Mouse (Mus musculus) ES-Bruce4 (cell line): ENCODE measurements around the gene Anxa9. TPM values are rescaled to one million over a fixed set of nuclear protein-coding genes. Genes with fewer than 3 reads are reported as not detected.

Experiments
- H3K27ac ChIP-seq: 2 replicates; pipeline ENCODE4 v1.5.1; 2012; ENCODE audit warnings: low read length, inconsistent platforms; ENCODE audit not compliant: insufficient read depth
- H3K27me3 ChIP-seq: 2 replicates; pipeline ENCODE4 v1.6.1; 2012; ENCODE audit warnings: mild to moderate bottlenecking, low read length, inconsistent platforms; ENCODE audit not compliant: control insufficient read depth, poor library complexity, insufficient read depth, severe bottlenecking
- H3K36me3 ChIP-seq: 2 replicates; pipeline ENCODE4 v1.6.1; 2012; ENCODE audit warnings: inconsistent platforms, mild to moderate bottlenecking, low read length, moderate library complexity; ENCODE audit not compliant: control insufficient read depth, poor library complexity, insufficient read depth, severe bottlenecking
- H3K4me1 ChIP-seq: one replicate; pipeline ENCODE4 v1.8.1; 2011; ENCODE audit warnings: low read length; ENCODE audit not compliant: control insufficient read depth, insufficient read depth
- H3K4me3 ChIP-seq: 2 replicates; pipeline ENCODE4 v1.5.1; 2011; ENCODE audit warnings: low read depth, mild to moderate bottlenecking, low read length
- H3K9ac ChIP-seq: 2 replicates; pipeline ENCODE4 v1.6.1; 2012; ENCODE audit warnings: low read depth, mild to moderate bottlenecking, inconsistent platforms; ENCODE audit not compliant: poor library complexity, severe bottlenecking
- H3K9me3 ChIP-seq: replicated peaks from 2 replicates; pipeline ENCODE4 v1.6.1; 2012; ENCODE audit warnings: mild to moderate bottlenecking, low read length, inconsistent platforms; ENCODE audit not compliant: control insufficient read depth, poor library complexity, insufficient read depth, severe bottlenecking
- CTCF ChIP-seq: IDR thresholded peaks from one replicate; pipeline ENCODE4 v1.8.1; 2011; ENCODE audit warnings: low read depth, low read length
- EP300 ChIP-seq: IDR thresholded peaks from 2 replicates; pipeline ENCODE4 v1.6.1; 2011; ENCODE audit warnings: low read depth, low read length; ENCODE audit not compliant: insufficient read depth
- POLR2A ChIP-seq: IDR thresholded peaks from one replicate; pipeline ENCODE4 v1.8.1; 2011; ENCODE audit warnings: low read length; ENCODE audit not compliant: insufficient read depth
- polyA plus RNA-seq: library from polyadenylated mRNA; stranded (reverse); fragments of >200 nt; gene quantifications from 2 replicates; pipeline ENCODE4 v1.2.4, GENCODE M21; 2011; ENCODE audit warnings: low read depth; ENCODE audit not compliant: missing spikeins, insufficient read depth, insufficient read length

The Anxa9 gene
- polyA plus RNA-seq, 1 experiment: 1.9 TPM

- Histone ChIP-seq H3K9ac (peak within 1 kb of the TSS; percentile 72), H3K27me3 (no peaks in the 10 kb centered on the region), H3K27ac (peak within 1 kb of the TSS; percentile 95), H3K4me3 (peak within 1 kb of the TSS; percentile 86), H3K4me1 (peaks cover 2% of the 10 kb centered on the region), H3K36me3 (no peaks in the 10 kb centered on the region), H3K9me3 (no peaks in the 10 kb centered on the region)
- TF ChIP-seq POLR2A (no peak), CTCF (no peak), EP300 (no peak)
Observed at GRCm38 (mm10) chr3:95281216-95282126, 25.5 kb downstream of the Anxa9 start, which contains the start of the genes Mindy1 and Prune1. TSS of gene Mindy1 (plus strand) at chr3:95281345. TSS of gene Prune1 (minus strand) at chr3:95282076.

- TF ChIP-seq EP300 (no peak), CTCF (no peak), POLR2A (no peak)
Observed at GRCm38 (mm10) chr3:95280747-95281146, 26.2 kb downstream of the Anxa9 start.

GRCm38 (mm10) chr3:95277149-95277551, 29.8 kb downstream of the Anxa9 start:
- H3K9ac ChIP-seq: no peak overlapping the region
- no peaks in the 10 kb centered on the region for H3K36me3 ChIP-seq
- H3K27me3 ChIP-seq: no peaks in the 10 kb centered on the region
- no peak overlapping the region for H3K4me3 ChIP-seq
- peaks cover 2% of the 10 kb centered on the region for H3K4me1 ChIP-seq
- peak overlapping the region; percentile 40 for H3K27ac ChIP-seq
- no peak for TF ChIP-seq CTCF
- TF ChIP-seq POLR2A: no peak
- no peak for TF ChIP-seq EP300
- no peaks in the 10 kb centered on the region for H3K9me3 ChIP-seq

More at GRCm38 (mm10) chr3:95280747-95281146, 26.2 kb downstream of the Anxa9 start:
- Histone ChIP-seq H3K4me1 (peaks cover 2% of the 10 kb centered on the region), H3K27ac (peak overlapping the region; percentile 65), H3K27me3 (no peaks in the 10 kb centered on the region), H3K36me3 (no peaks in the 10 kb centered on the region), H3K9me3 (no peaks in the 10 kb centered on the region), H3K9ac (peak overlapping the region; percentile 72), H3K4me3 (peak overlapping the region; percentile 86)

- no peak for TF ChIP-seq EP300
- Histone ChIP-seq H3K36me3 (no peaks in the 10 kb centered on the region), H3K9ac (no peak overlapping the region), H3K27ac (peak overlapping the region; percentile 40), H3K4me3 (no peak overlapping the region), H3K4me1 (peaks cover 3% of the 10 kb centered on the region), H3K27me3 (no peaks in the 10 kb centered on the region), H3K9me3 (no peaks in the 10 kb centered on the region)
Observed at GRCm38 (mm10) chr3:95276428-95276934, 30.5 kb downstream of the Anxa9 start.

- H3K4me3 ChIP-seq: no peak overlapping the region
- no peaks in the 10 kb centered on the region for H3K27me3 ChIP-seq
- peaks cover 4% of the 10 kb centered on the region for H3K4me1 ChIP-seq
- no peak overlapping the region for H3K9ac ChIP-seq
- TF ChIP-seq CTCF (no peak), EP300 (no peak), POLR2A (no peak)
- H3K27ac ChIP-seq: peak overlapping the region; percentile 40
- no peaks in the 10 kb centered on the region for H3K9me3 ChIP-seq
- H3K36me3 ChIP-seq: no peaks in the 10 kb centered on the region
Observed at GRCm38 (mm10) chr3:95275161-95275560, 31.8 kb downstream of the Anxa9 start.

- Histone ChIP-seq H3K27ac (no peak overlapping the region), H3K36me3 (no peaks in the 10 kb centered on the region), H3K9me3 (no peaks in the 10 kb centered on the region), H3K4me3 (no peak overlapping the region), H3K27me3 (no peaks in the 10 kb centered on the region), H3K9ac (no peak overlapping the region), H3K4me1 (peaks cover 4% of the 10 kb centered on the region)
- no peak for TF ChIP-seq CTCF
- TF ChIP-seq EP300: no peak
- no peak for TF ChIP-seq POLR2A
Observed at GRCm38 (mm10) chr3:95274453-95274852, 32.5 kb downstream of the Anxa9 start.
